Mouse (Mus musculus): ENCODE measurements around the gene Gm15557. TPM values are rescaled to one million over a fixed set of nuclear protein-coding genes. Genes with fewer than 3 reads are reported as not detected.

Gene Gm15557
- total RNA-seq, 1 experiment from 2014 or later, result not detected

DNA sequence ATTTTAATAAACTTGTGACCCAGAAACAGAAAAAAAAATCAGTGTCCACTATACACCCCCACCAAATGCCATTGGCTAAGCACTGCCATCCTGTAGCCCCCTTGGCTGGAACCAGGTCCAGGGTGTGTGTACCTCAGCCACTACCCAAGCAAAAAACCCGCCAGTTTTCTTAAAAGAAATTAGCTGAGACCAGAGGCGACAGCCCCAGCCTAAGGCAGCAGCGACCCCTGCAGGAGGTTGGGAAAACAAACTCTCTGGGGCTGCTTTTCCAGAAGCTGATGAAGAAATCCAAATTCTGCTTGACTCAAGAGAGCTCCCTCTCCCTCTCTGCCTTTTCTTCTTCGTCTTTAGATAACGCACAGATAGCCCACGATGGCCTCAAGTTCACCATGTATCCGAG is 5.5 kb downstream of the Gm15557 start:
- peak; percentile 56 to 70; a peak in 3 of 4 replicates for ATAC-seq (replicated peaks in 1 of 2; ENCODE audit: insufficient read depth in 1 of 2, low FRiP score in 2 of 2, low TSS enrichment in 1 of 2, low read depth in 1 of 2, poor library complexity in 2 of 2, severe bottlenecking in 2 of 2)

GRCm38 (mm10) chr2:155946499-155946898 is 6.0 kb downstream of the Gm15557 start:
- no peak for ATAC-seq (replicated peaks in 1 of 2; ENCODE audit: insufficient read depth in 1 of 2, low FRiP score in 2 of 2, low TSS enrichment in 1 of 2, low read depth in 1 of 2, poor library complexity in 2 of 2, severe bottlenecking in 2 of 2)

- ATAC-seq (replicated peaks in 1 of 2; ENCODE audit: insufficient read depth in 1 of 2, low FRiP score in 2 of 2, low TSS enrichment in 1 of 2, low read depth in 1 of 2, poor library complexity in 2 of 2, severe bottlenecking in 2 of 2), result no peak
These were observed 7.0 kb downstream of the Gm15557 start for GRCm38 (mm10) chr2:155947390-155948002.

- no peak for ATAC-seq (replicated peaks in 1 of 2; ENCODE audit: insufficient read depth in 1 of 2, low FRiP score in 2 of 2, low TSS enrichment in 1 of 2, low read depth in 1 of 2, poor library complexity in 2 of 2, severe bottlenecking in 2 of 2)
These were observed 8.8 kb downstream of the Gm15557 start for GRCm38 (mm10) chr2:155949362-155949761.

DNA sequence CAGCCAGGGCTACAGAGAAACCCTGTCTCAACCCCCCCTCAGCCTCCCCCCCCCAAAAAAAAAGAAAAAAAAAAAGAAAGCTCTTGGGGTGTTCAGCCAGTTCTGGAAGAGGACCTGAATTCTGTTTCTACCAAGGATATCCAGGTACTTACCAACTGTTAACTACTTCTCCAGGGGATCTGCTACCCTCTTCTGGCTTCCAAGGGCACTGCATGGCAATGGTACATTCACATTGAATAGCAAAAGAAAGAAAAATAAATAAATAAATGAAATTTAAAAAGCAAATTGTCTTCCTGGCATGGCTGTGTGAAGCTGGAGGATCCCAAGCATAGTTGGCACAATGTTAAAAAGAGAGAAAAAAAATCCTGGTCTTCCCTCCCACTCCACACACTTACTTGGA is 11.5 kb downstream of the Gm15557 start:
- 0 out of 4 replicates have a peak, but pooled peaks of 1 of the 2 experiments have one; percentile 46 for ATAC-seq (replicated peaks in 1 of 2; ENCODE audit: insufficient read depth in 1 of 2, low FRiP score in 2 of 2, low TSS enrichment in 1 of 2, low read depth in 1 of 2, poor library complexity in 2 of 2, severe bottlenecking in 2 of 2)

- ATAC-seq (replicated peaks in 1 of 2; ENCODE audit: insufficient read depth in 1 of 2, low FRiP score in 2 of 2, low TSS enrichment in 1 of 2, low read depth in 1 of 2, poor library complexity in 2 of 2, severe bottlenecking in 2 of 2), result peak; percentile 92 to 97
These were observed 15.9 kb downstream of the Gm15557 start, which contains the start of gene Cep250 for GRCm38 (mm10) chr2:155956134-155957059. Gene Cep250, plus strand, starts transcription at chr2:155956458.

DNA sequence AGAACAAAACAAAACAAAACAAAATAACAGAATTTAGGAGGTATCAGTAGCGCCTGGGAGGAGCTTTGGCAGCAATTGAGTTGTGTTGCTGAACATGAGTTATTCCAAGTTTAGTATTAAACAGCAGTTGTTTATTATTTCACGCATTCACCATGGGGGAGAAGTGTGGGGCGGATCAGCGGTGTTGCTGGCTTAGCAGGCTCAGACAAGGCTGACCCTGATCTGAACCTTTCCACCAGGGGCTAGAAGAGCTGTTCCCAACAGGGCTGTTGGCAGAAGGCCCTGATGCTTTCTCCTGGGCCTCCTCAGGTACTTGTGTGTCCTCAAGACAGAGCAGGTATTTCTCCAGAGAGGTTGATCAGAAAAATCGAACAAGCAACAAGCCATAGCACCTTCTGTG is 19.5 kb downstream of the Gm15557 start:
- ATAC-seq (replicated peaks in 1 of 2; ENCODE audit: insufficient read depth in 1 of 2, low FRiP score in 2 of 2, low TSS enrichment in 1 of 2, low read depth in 1 of 2, poor library complexity in 2 of 2, severe bottlenecking in 2 of 2), result no peak

- ATAC-seq (replicated peaks in 1 of 2; ENCODE audit: insufficient read depth in 1 of 2, low FRiP score in 2 of 2, low TSS enrichment in 1 of 2, low read depth in 1 of 2, poor library complexity in 2 of 2, severe bottlenecking in 2 of 2), result no peak
These were observed 21.3 kb downstream of the Gm15557 start for GRCm38 (mm10) chr2:155961862-155962261.

DNA sequence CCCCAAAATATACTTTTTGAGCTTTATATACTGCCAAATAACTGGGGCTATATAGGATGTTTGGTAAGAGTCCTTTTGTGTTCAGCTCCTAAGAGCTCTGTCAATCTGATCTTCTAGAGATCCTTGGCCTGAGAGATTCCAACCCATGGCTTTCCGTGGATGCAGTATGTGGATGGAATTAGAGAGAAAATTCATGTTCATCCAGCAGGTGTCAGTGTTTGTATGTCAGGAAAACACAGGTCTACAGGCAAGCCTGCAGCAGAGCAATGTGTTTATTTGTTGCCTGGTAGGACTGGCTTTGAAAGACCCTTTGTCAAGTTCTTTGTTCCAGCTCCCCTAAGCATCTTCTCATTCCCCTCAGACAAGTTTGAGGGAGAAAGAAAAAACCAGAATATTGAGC is 22.5 kb downstream of the Gm15557 start:
- ATAC-seq (replicated peaks in 1 of 2; ENCODE audit: insufficient read depth in 1 of 2, low FRiP score in 2 of 2, low TSS enrichment in 1 of 2, low read depth in 1 of 2, poor library complexity in 2 of 2, severe bottlenecking in 2 of 2), result 0 out of 4 replicates have a peak, but pooled peaks of 1 of the 2 experiments have one; percentile 12

DNA sequence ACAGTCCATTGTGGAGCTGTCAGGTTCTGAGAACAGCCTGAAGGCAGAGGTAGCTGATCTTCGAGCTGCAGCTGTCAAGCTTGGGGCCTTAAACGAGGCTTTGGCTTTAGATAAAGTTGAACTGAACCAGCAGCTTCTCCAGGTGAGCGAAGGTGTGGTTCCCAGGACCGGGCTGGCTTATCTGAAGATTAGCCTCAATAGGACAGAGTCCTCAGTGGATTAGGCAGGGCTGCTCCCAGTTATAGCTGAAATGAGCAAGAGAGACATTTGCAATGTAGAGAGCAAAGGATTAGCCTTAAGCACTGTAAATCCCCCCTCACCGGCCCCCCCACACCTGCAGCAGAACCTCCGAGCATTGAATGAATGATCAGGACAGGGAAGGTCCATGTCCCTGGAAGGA is 32.8 kb downstream of the Gm15557 start:
- ATAC-seq (replicated peaks in 1 of 2; ENCODE audit: insufficient read depth in 1 of 2, low FRiP score in 2 of 2, low TSS enrichment in 1 of 2, low read depth in 1 of 2, poor library complexity in 2 of 2, severe bottlenecking in 2 of 2), result no peak

- ATAC-seq (replicated peaks in 1 of 2; ENCODE audit: insufficient read depth in 1 of 2, low FRiP score in 2 of 2, low TSS enrichment in 1 of 2, low read depth in 1 of 2, poor library complexity in 2 of 2, severe bottlenecking in 2 of 2), result no peak
These were observed 33.7 kb downstream of the Gm15557 start for GRCm38 (mm10) chr2:155974087-155974731.

DNA sequence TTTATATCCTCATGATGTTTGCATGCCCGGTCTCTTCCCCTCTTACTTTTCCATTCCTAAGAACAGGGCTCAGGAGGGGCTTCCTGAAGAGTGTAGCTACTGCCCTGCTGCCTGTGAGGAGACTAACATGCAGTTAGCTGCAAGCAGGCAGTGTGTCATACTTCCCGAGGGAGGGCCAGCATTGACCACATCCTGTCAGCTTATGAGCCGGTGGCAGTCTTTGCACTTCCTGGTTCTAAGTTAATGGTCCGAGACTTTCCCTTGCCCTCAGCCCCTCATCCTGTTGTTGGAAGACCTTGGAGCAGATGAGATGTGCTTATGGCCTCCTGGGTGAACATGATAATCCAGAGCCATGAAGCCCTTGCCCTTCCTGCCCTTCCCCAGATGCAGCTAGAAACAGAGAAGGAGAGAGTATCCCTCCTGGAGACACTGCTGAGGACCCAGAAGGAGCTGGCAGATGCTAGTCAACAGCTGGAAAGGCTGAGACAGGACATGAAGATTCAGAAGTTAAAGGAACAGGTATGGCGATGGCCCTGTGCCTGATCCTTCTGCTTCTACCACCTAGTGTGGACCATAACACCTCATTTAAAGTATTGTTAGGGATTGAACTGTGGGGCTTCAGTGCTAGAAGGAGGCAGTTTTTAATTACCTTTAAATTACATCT is 38.9 kb downstream of the Gm15557 start:
- ATAC-seq (replicated peaks in 1 of 2; ENCODE audit: insufficient read depth in 1 of 2, low FRiP score in 2 of 2, low TSS enrichment in 1 of 2, low read depth in 1 of 2, poor library complexity in 2 of 2, severe bottlenecking in 2 of 2), result peak; percentile 89 to 99

DNA sequence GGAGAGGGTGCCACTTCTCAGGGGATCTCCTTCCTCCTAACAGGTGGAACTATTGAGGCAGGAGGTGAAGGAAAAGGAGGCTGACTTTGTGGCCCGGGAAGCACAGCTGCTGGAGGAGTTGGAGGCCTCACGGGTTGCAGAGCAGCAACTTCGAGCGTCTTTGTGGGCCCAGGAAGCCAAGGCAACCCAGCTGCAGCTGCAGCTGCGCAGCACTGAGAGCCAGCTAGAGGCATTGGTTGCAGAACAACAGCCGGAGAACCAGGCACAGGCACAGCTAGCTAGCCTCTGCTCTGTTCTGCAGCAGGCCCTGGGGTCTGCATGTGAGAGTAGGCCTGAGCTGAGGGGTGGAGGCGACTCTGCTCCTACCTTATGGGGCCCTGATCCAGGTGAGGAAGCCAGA is 45.2 kb downstream of the Gm15557 start:
- no peak for ATAC-seq (replicated peaks in 1 of 2; ENCODE audit: insufficient read depth in 1 of 2, low FRiP score in 2 of 2, low TSS enrichment in 1 of 2, low read depth in 1 of 2, poor library complexity in 2 of 2, severe bottlenecking in 2 of 2)

DNA sequence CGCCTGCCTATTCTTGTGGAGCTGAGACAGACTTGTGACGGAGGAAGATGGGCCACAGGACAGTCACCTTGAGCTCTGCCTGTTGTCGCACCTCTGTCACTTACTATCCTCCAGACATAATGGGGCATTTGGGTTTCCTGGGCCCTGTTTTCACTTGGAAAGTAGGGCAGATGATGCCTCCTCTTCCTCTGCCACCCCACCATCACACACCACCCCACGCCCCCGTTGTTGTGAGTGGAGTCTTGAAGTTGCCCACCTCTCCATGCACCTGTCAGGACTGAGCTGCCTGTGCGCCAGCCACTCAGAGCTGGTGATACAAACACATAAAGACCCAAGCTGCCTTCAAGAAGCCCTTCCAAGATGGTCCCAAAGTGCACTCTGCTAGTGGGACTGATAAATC is 46.6 kb downstream of the Gm15557 start:
- ATAC-seq (replicated peaks in 1 of 2; ENCODE audit: insufficient read depth in 1 of 2, low FRiP score in 2 of 2, low TSS enrichment in 1 of 2, low read depth in 1 of 2, poor library complexity in 2 of 2, severe bottlenecking in 2 of 2), result no peak

GRCm38 (mm10) chr2:155989085-155989484 is 48.6 kb downstream of the Gm15557 start:
- peak in 1 of 2 experiments; percentile 29; a peak in 1 of 4 replicates for ATAC-seq (replicated peaks in 1 of 2; ENCODE audit: insufficient read depth in 1 of 2, low FRiP score in 2 of 2, low TSS enrichment in 1 of 2, low read depth in 1 of 2, poor library complexity in 2 of 2, severe bottlenecking in 2 of 2)

GRCm38 (mm10) chr2:155991151-155991550 is 50.6 kb downstream of the Gm15557 start:
- ATAC-seq (replicated peaks in 1 of 2; ENCODE audit: insufficient read depth in 1 of 2, low FRiP score in 2 of 2, low TSS enrichment in 1 of 2, low read depth in 1 of 2, poor library complexity in 2 of 2, severe bottlenecking in 2 of 2), result no peak

GRCm38 (mm10) chr2:155991863-155992321 is 51.4 kb downstream of the Gm15557 start:
- no peak for ATAC-seq (replicated peaks in 1 of 2; ENCODE audit: insufficient read depth in 1 of 2, low FRiP score in 2 of 2, low TSS enrichment in 1 of 2, low read depth in 1 of 2, poor library complexity in 2 of 2, severe bottlenecking in 2 of 2)
